Mouse (Mus musculus) T-cell, adult 2 months (primary cell): Measurements from ENCODE around the gene Ssr1.

Experiments
- DNase-seq: peaks from one replicate; pipeline ENCODE4 v3.0.0; 2022; ENCODE audit warnings: low spot score

Gene Ssr1

GRCm38 (mm10) chr13:37918336-37919261, 75.4 kb downstream of the Ssr1 start:
- DNase-seq = no peak
